Mouse (Mus musculus) hindbrain, embryonic 15.5 days (tissue): ENCODE results near the gene 1700019N19Rik. TPM values are rescaled to one million over a fixed set of nuclear protein-coding genes. Genes with fewer than 3 reads are reported as not detected.

Experiments used
- ATAC-seq: fragments of 200-750 bp; cut with Nextera tagmentation; 2 replicates; pipeline ENCODE4 v1.8.0; 2017; ENCODE audit warnings: low read depth, moderate number of reproducible peaks, moderate TSS enrichment; ENCODE audit not compliant: low FRiP score
- H3K27ac ChIP-seq: fragments of 300-500 bp; sonication (generic); replicated peaks from 2 replicates; pipeline ENCODE4 v1.5.1; 2015; ENCODE audit warnings: mild to moderate bottlenecking, inconsistent platforms
- H3K27me3 ChIP-seq: fragments of 300-500 bp; sonication (generic); 2 replicates; pipeline ENCODE4 v1.6.1; 2015; ENCODE audit warnings: control low read depth, inconsistent platforms
- H3K36me3 ChIP-seq: fragments of 300-500 bp; sonication (generic); 2 replicates; pipeline ENCODE4 v1.6.1; 2015; ENCODE audit warnings: control low read depth, inconsistent platforms
- H3K4me1 ChIP-seq: fragments of 300-500 bp; sonication (generic); replicated peaks from 2 replicates; pipeline ENCODE4 v1.6.1; 2015; ENCODE audit warnings: control low read depth, inconsistent platforms
- H3K4me2 ChIP-seq: fragments of 300-500 bp; sonication (generic); 2 replicates; pipeline ENCODE4 v1.6.1; 2015; ENCODE audit warnings: moderate library complexity, mild to moderate bottlenecking, inconsistent platforms
- H3K4me3 ChIP-seq: fragments of 300-500 bp; sonication (generic); 2 replicates; pipeline ENCODE4 v1.5.1; 2015; ENCODE audit warnings: mild to moderate bottlenecking, inconsistent platforms
- H3K9ac ChIP-seq: fragments of 300-500 bp; sonication (generic); 2 replicates; pipeline ENCODE4 v1.6.1; 2015; ENCODE audit warnings: inconsistent platforms
- H3K9me3 ChIP-seq: fragments of 300-500 bp; sonication (generic); 2 replicates; pipeline ENCODE4 v1.6.1; 2016; ENCODE audit warnings: control low read depth, inconsistent platforms
- WGBS: fragments of 180-500 bp; shearing (Covaris S2); methylation state at CpG from one replicate; pipeline ENCODE4 v1.1.7; 2015; 5-methylcytosine and 5-hydroxymethylcytosine counted together
- polyA plus RNA-seq: library from polyadenylated mRNA; unstranded; fragments of >200 nt; fragmentation: Nextera tagmentation; extraction: Ambion mirVana; gene quantifications from 2 replicates; pipeline ENCODE4 v1.2.1, GENCODE M21; 2015

1700019N19Rik gene
- polyA plus RNA-seq, 1 experiment from 2014 or later = not detected

GRCm38 (mm10) chr19:58747498-58748000 is 46.7 kb downstream of the 1700019N19Rik start:
- Histone ChIP-seq H3K9ac (no peak overlapping the region), H3K4me1 (no peaks in the 10 kb centered on the region), H3K4me2 (no peak overlapping the region), H3K27ac (no peak overlapping the region), H3K4me3 (no peak overlapping the region), H3K9me3 (no peaks in the 10 kb centered on the region), H3K27me3 (no peaks in the 10 kb centered on the region), H3K36me3 (no peaks in the 10 kb centered on the region)
- WGBS = 91% methylated on average over 9 of the region's 9 CpGs
- ATAC-seq = no peak

GRCm38 (mm10) chr19:58743736-58744135 is 50.5 kb downstream of the 1700019N19Rik start:
- Histone ChIP-seq H3K9ac (no peak overlapping the region), H3K9me3 (no peaks in the 10 kb centered on the region), H3K36me3 (no peaks in the 10 kb centered on the region), H3K27ac (no peak overlapping the region), H3K4me1 (no peaks in the 10 kb centered on the region), H3K4me2 (no peak overlapping the region), H3K27me3 (no peaks in the 10 kb centered on the region), H3K4me3 (no peak overlapping the region)
- 74% methylated on average over 4 of the region's 4 CpGs for WGBS
- no peak for ATAC-seq

- no peak for ATAC-seq
- H3K9ac ChIP-seq = no peak overlapping the region
- H3K4me3 ChIP-seq = no peak overlapping the region
- no peaks in the 10 kb centered on the region for H3K9me3 ChIP-seq
- H3K27me3 ChIP-seq = no peaks in the 10 kb centered on the region
- no peaks in the 10 kb centered on the region for H3K36me3 ChIP-seq
- no peak overlapping the region for H3K4me2 ChIP-seq
- 90% methylated on average over 4 of the region's 4 CpGs for WGBS
- no peaks in the 10 kb centered on the region for H3K4me1 ChIP-seq
- H3K27ac ChIP-seq = no peak overlapping the region
These were observed 51.5 kb downstream of the 1700019N19Rik start for GRCm38 (mm10) chr19:58742711-58743110.

- Histone ChIP-seq H3K4me1 (no peaks in the 10 kb centered on the region), H3K4me2 (no peak overlapping the region), H3K9ac (no peak overlapping the region), H3K36me3 (no peaks in the 10 kb centered on the region), H3K9me3 (no peaks in the 10 kb centered on the region), H3K4me3 (no peak overlapping the region), H3K27ac (no peak overlapping the region), H3K27me3 (no peaks in the 10 kb centered on the region)
- 55% methylated on average over 6 of the region's 6 CpGs for WGBS
- no peak for ATAC-seq
These were observed 53.2 kb downstream of the 1700019N19Rik start for GRCm38 (mm10) chr19:58741036-58741435.

GRCm38 (mm10) chr19:58738111-58738510 is 56.1 kb downstream of the 1700019N19Rik start:
- no peaks in the 10 kb centered on the region for H3K27me3 ChIP-seq
- 91% methylated on average over 4 of the region's 4 CpGs for WGBS

More at GRCm38 (mm10) chr19:58738111-58738510, 56.1 kb downstream of the 1700019N19Rik start:
- Histone ChIP-seq H3K4me1 (no peaks in the 10 kb centered on the region), H3K4me2 (no peak overlapping the region), H3K36me3 (no peaks in the 10 kb centered on the region), H3K9ac (no peak overlapping the region), H3K9me3 (no peaks in the 10 kb centered on the region), H3K4me3 (no peak overlapping the region), H3K27ac (no peak overlapping the region)
- no peak for ATAC-seq

Other genes starting within 250 kb of the 1700019N19Rik start
- 1.6 and 2.0 TPM in 2 replicates for gene Pnlip, start 142.0 kb downstream of the 1700019N19Rik start, polyA plus RNA-seq
- 2.5 and 5.2 TPM in 2 replicates for gene Pnliprp1, start 65.6 kb downstream of the 1700019N19Rik start, polyA plus RNA-seq
- gene Pnliprp2, start 34.7 kb downstream of the 1700019N19Rik start, polyA plus RNA-seq = 0.10 TPM in 1 of 2 replicates, not detected in the other
- gene Eno4, start 149.0 kb upstream of the 1700019N19Rik start, polyA plus RNA-seq = 1.4 and 1.9 TPM in 2 replicates
- gene Hspa12a, start 149.2 kb upstream of the 1700019N19Rik start, polyA plus RNA-seq = 65.3 and 67.7 TPM in 2 replicates